Mouse (Mus musculus) midbrain, embryonic 13.5 days (tissue): ENCODE data around the gene Hipk1. TPM values are rescaled to one million over a fixed set of nuclear protein-coding genes. Genes with fewer than 3 reads are reported as not detected.

Source experiments
- ATAC-seq: fragments of 200-750 bp; cut with Nextera tagmentation; 2 replicates; pipeline ENCODE4 v1.8.0; 2017; ENCODE audit warnings: mild to moderate bottlenecking, moderate TSS enrichment, moderate library complexity
- H3K27ac ChIP-seq: fragments of 300-500 bp; sonication (generic); 2 replicates; pipeline ENCODE4 v1.5.1; 2015; ENCODE audit warnings: inconsistent platforms, mild to moderate bottlenecking, moderate library complexity
- H3K27me3 ChIP-seq: fragments of 300-500 bp; sonication (generic); 2 replicates; pipeline ENCODE4 v1.6.1; 2015; ENCODE audit warnings: mild to moderate bottlenecking, inconsistent platforms
- H3K36me3 ChIP-seq: fragments of 300-500 bp; sonication (generic); 2 replicates; pipeline ENCODE4 v1.6.1; 2015; ENCODE audit warnings: mild to moderate bottlenecking, inconsistent platforms
- H3K4me1 ChIP-seq: fragments of 300-500 bp; sonication (generic); replicated peaks from 2 replicates; pipeline ENCODE4 v1.6.1; 2015; ENCODE audit warnings: inconsistent platforms
- H3K4me2 ChIP-seq: fragments of 300-500 bp; sonication (generic); replicated peaks from 2 replicates; pipeline ENCODE4 v1.6.1; 2015; ENCODE audit warnings: moderate library complexity, mild to moderate bottlenecking, inconsistent platforms
- H3K4me3 ChIP-seq: fragments of 300-500 bp; sonication (generic); replicated peaks from 2 replicates; pipeline ENCODE4 v1.5.1; 2015; ENCODE audit warnings: mild to moderate bottlenecking, inconsistent platforms
- H3K9ac ChIP-seq: fragments of 300-500 bp; sonication (generic); replicated peaks from 2 replicates; pipeline ENCODE4 v1.6.1; 2015; ENCODE audit warnings: mild to moderate bottlenecking, inconsistent platforms
- H3K9me3 ChIP-seq: fragments of 300-500 bp; sonication (generic); 2 replicates; pipeline ENCODE4 v1.6.1; 2016; ENCODE audit warnings: mild to moderate bottlenecking, inconsistent platforms
- WGBS: fragments of 180-500 bp; shearing (Covaris S2); methylation state at CpG from one replicate; pipeline ENCODE4 v1.1.7; 2015; 5-methylcytosine and 5-hydroxymethylcytosine counted together
- polyA plus RNA-seq: library from polyadenylated mRNA; unstranded; fragments of >200 nt; fragmentation: Nextera tagmentation; extraction: Ambion mirVana; gene quantifications from 2 replicates; pipeline ENCODE4 v1.2.1, GENCODE M21; 2015

The Hipk1 gene
- polyA plus RNA-seq, 1 experiment from 2014 or later, result 13.2 TPM

DNA sequence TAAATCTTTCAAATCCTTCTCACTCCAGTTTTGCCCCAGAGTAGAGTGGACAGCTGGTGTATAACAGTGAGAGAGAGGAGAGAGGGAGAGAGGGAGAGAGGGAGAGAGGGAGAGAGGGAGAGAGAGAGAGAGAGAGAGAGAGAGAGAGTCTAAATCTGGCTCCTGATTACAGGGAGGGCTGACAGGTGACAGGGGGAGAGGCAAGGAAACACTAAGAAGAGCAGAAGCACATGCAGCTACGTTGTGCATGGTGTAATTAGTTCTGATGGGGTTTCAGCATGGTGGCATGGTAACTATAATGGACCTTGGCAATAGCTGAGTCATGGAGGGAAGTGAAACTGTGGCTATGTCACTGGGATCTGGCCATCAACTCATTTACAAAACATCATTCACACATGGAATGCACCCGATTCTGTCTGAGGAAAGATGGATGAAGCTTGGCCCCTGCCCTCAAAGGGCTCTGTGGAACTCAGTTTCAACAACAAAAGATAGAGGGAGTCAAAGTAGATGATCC is 63.5 kb downstream of the Hipk1 start:
- WGBS, result 55% methylated on average over 2 of the region's 2 CpGs
- Histone ChIP-seq H3K4me3 (no peak overlapping the region), H3K27ac (no peak overlapping the region), H3K9ac (no peak overlapping the region), H3K36me3 (no peaks in the 10 kb centered on the region), H3K9me3 (no peaks in the 10 kb centered on the region), H3K27me3 (0 out of 2 replicates have a peak, but pooled peaks cover 3% of the 10 kb centered on the region), H3K4me1 (peaks cover 3% of the 10 kb centered on the region; the same call in 1 of the 2 replicates), H3K4me2 (no peak overlapping the region)
- no peak for ATAC-seq

- Histone ChIP-seq H3K9ac (no peak overlapping the region), H3K9me3 (no peaks in the 10 kb centered on the region), H3K4me2 (no peak overlapping the region), H3K36me3 (no peaks in the 10 kb centered on the region), H3K4me3 (no peak overlapping the region), H3K27me3 (no peaks in the 10 kb centered on the region), H3K4me1 (no peaks in the 10 kb centered on the region), H3K27ac (no peak overlapping the region)
- WGBS, result 52% methylated on average over 3 of the region's 3 CpGs
- no peak for ATAC-seq
These were observed 64.7 kb downstream of the Hipk1 start for GRCm38 (mm10) chr3:103726642-103727041.

DNA sequence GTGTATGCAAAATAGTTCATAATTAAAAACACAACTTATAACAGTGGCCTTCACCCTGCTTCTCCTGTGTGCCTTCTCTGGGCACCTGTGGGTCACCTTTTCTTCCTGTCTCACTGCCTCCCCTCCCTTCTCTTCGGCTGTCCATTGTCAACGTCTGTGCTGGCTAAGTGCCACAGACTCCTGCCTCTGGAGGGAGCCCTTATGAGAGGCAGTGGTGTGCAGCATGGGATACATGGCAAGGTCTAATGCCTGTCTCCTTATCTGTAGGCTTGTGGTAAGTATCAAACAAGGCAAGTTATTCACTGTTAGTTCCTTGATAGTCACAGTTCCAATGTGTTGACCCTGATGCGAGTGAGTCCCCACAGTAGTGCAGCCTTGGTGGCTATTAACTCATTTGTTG is 67.2 kb downstream of the Hipk1 start:
- Histone ChIP-seq H3K4me2 (no peak overlapping the region), H3K36me3 (no peaks in the 10 kb centered on the region), H3K4me1 (0 out of 2 replicates have a peak, but pooled peaks cover 4% of the 10 kb centered on the region), H3K27ac (no peak overlapping the region), H3K9ac (no peak overlapping the region), H3K27me3 (no peaks in the 10 kb centered on the region), H3K9me3 (no peaks in the 10 kb centered on the region), H3K4me3 (no peak overlapping the region)
- ATAC-seq, result no peak
- 71% methylated on average over 3 of the region's 3 CpGs for WGBS

- Histone ChIP-seq H3K4me2 (no peak overlapping the region), H3K36me3 (no peaks in the 10 kb centered on the region), H3K9ac (no peak overlapping the region), H3K4me1 (peaks cover 24% of the 10 kb centered on the region), H3K27me3 (peaks cover 6% of the 10 kb centered on the region), H3K4me3 (no peak overlapping the region), H3K9me3 (no peaks in the 10 kb centered on the region), H3K27ac (no peak overlapping the region)
- 98% methylated on average over 4 of the region's 4 CpGs for WGBS
- ATAC-seq, result no peak
These were observed 72.6 kb downstream of the Hipk1 start for GRCm38 (mm10) chr3:103718728-103719127.

GRCm38 (mm10) chr3:103716774-103717760 is 74.3 kb downstream of the Hipk1 start:
- WGBS, result 51% methylated on average over 14 of the region's 15 CpGs
- no peaks in the 10 kb centered on the region for H3K36me3 ChIP-seq
- 0 out of 2 replicates have a peak, but pooled peaks have one; percentile 22 for ATAC-seq
- no peak overlapping the region for H3K9ac ChIP-seq
- H3K9me3 ChIP-seq, result no peaks in the 10 kb centered on the region
- H3K27ac ChIP-seq, result no peak overlapping the region
- H3K4me1 ChIP-seq, result peaks cover 24% of the 10 kb centered on the region
- no peak overlapping the region for H3K4me3 ChIP-seq
- peaks cover 6% of the 10 kb centered on the region for H3K27me3 ChIP-seq
- H3K4me2 ChIP-seq, result no peak overlapping the region

GRCm38 (mm10) chr3:103715762-103716693 is 75.3 kb downstream of the Hipk1 start:
- ATAC-seq, result peak; percentile 78
- Histone ChIP-seq H3K9me3 (no peaks in the 10 kb centered on the region), H3K27me3 (peaks cover 6% of the 10 kb centered on the region), H3K4me2 (no peak overlapping the region), H3K4me3 (no peak overlapping the region), H3K9ac (no peak overlapping the region), H3K27ac (no peak overlapping the region), H3K4me1 (peaks cover 24% of the 10 kb centered on the region), H3K36me3 (no peaks in the 10 kb centered on the region)
- 27% methylated on average over 11 of the region's 11 CpGs for WGBS

GRCm38 (mm10) chr3:103714942-103715341 is 76.4 kb downstream of the Hipk1 start:
- H3K9ac ChIP-seq, result no peak overlapping the region
- H3K27me3 ChIP-seq, result peaks cover 6% of the 10 kb centered on the region
- H3K27ac ChIP-seq, result no peak overlapping the region
- H3K4me3 ChIP-seq, result no peak overlapping the region
- H3K4me1 ChIP-seq, result peaks cover 24% of the 10 kb centered on the region
- H3K36me3 ChIP-seq, result no peaks in the 10 kb centered on the region
- 87% methylated on average over 8 of the region's 8 CpGs for WGBS
- H3K9me3 ChIP-seq, result no peaks in the 10 kb centered on the region
- no peak overlapping the region for H3K4me2 ChIP-seq
- no peak for ATAC-seq

DNA sequence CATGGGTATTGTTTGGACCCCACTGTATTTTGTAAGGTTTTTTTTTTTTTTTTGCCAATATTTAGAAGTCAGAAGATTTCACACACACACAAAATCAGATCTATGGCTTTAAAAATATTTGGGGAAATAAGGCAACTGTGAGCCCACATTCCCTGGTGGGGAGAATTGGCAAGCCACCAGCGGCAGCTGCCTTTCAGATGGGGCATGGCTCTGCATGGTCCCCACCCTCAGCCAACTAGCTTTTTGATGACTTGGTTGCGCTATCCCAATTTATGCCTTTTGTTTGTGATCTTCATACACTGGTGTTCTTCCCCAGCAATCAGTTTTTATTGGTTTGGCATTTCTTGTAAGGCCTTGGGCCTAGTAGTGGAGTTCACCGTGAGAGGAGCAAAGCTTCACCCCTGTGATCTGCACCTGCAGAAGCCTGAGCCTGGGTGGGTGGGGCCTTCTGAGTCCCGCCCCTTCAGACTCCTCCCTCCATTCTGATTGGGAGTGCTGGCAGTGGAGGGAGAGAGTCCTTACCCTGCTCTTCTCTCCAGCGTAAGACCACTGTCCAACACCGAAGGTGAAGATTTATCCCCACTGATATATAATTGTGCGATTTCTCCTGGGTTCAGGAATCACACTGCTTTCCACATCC is 77.0 kb downstream of the Hipk1 start:
- H3K9ac ChIP-seq, result no peak overlapping the region
- no peak overlapping the region for H3K4me3 ChIP-seq
- 77% methylated on average over 7 of the region's 7 CpGs for WGBS

GRCm38 (mm10) chr3:103712196-103712595 is 79.2 kb downstream of the Hipk1 start:
- no peak overlapping the region for H3K27ac ChIP-seq
- peaks cover 12% of the 10 kb centered on the region for H3K4me1 ChIP-seq
- H3K36me3 ChIP-seq, result no peaks in the 10 kb centered on the region
- H3K9ac ChIP-seq, result no peak overlapping the region
- H3K4me3 ChIP-seq, result no peak overlapping the region
- ATAC-seq, result no peak
- no peak overlapping the region for H3K4me2 ChIP-seq
- no peaks in the 10 kb centered on the region for H3K9me3 ChIP-seq
- 100% methylated on average over 4 of the region's 4 CpGs for WGBS
- peaks cover 8% of the 10 kb centered on the region for H3K27me3 ChIP-seq

More for the DNA sequence above, 77.0 kb downstream of the Hipk1 start:
- no peaks in the 10 kb centered on the region for H3K36me3 ChIP-seq
- no peaks in the 10 kb centered on the region for H3K9me3 ChIP-seq
- no peak overlapping the region for H3K27ac ChIP-seq
- H3K27me3 ChIP-seq, result peaks cover 6% of the 10 kb centered on the region
- peaks cover 23% of the 10 kb centered on the region for H3K4me1 ChIP-seq
- no peak overlapping the region for H3K4me2 ChIP-seq
- no peak for ATAC-seq

- Histone ChIP-seq H3K4me3 (no peak overlapping the region), H3K27me3 (0 out of 2 replicates have a peak, but pooled peaks cover 2% of the 10 kb centered on the region), H3K27ac (no peak overlapping the region), H3K36me3 (no peaks in the 10 kb centered on the region), H3K4me2 (no peak overlapping the region), H3K9ac (no peak overlapping the region), H3K9me3 (no peaks in the 10 kb centered on the region), H3K4me1 (no peaks in the 10 kb centered on the region)
- ATAC-seq, result no peak
- 93% methylated on average over 5 of the region's 5 CpGs for WGBS
These were observed 81.8 kb downstream of the Hipk1 start for GRCm38 (mm10) chr3:103709470-103710040.

DNA sequence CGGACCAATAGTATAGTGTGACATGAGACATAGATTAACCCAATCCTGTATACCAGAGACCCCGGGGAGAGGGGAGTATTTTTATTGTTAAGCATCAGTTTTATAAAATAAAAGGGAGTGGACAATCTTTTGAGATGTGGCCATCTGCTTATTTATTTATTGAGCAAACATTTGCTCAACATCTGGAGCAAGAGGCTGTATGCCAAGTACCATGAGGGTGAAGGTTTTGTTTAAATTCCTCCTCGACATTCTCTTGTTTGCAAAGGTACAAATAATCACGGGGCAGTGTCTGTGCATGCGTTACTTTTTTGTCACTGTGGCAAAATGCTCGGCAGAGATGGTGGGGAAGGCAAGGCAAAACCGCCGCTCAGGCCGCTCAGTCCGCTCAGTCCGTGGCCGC is 85.9 kb downstream of the Hipk1 start:
- Histone ChIP-seq H3K27ac (no peak overlapping the region), H3K4me3 (no peak overlapping the region), H3K4me1 (no peaks in the 10 kb centered on the region), H3K9ac (no peak overlapping the region), H3K4me2 (no peak overlapping the region), H3K36me3 (no peaks in the 10 kb centered on the region), H3K27me3 (0 out of 2 replicates have a peak, but pooled peaks cover 2% of the 10 kb centered on the region), H3K9me3 (no peaks in the 10 kb centered on the region)
- 88% methylated on average over 12 of the region's 12 CpGs for WGBS
- ATAC-seq, result no peak
